In the genomic region with DNA sequence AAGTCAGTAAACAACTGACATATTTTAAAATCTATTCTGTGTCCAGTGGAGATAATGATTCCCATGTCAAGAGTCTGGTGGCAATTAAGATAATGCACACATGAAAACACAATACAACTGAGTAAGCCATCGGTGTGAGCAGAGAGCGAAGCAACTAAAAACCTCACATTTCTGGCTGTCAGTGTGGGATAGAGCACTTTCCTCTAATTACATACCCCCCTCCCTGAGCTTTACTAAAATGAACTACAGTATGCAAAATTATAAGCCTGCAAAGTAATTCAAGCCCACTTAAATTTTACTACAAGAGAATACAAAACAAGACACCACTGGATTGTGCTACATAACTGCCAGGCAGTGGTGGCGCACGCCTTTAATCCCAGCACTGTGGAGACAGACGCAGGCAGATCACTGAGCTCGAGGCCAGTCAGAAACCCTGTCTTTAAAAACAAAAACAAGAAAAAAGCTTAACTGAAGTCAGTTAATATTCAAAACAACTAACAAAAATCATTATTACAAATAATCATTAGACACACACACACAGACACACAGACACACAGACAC, we compare ENCODE assay signal across 15 mouse cellular contexts.
"Had no signal": no experiment of that assay in that cellular context is flagged by ENCODE, and none has a peak within 500 bp of the region (broad histone marks: within the 10 kb centered on the region; RNA-seq: fewer than 3 reads in every experiment).

No protein-coding gene starts in this region.

- H3K9me3 ChIP-seq: kidney, embryonic 15.5 days; limb, embryonic 10.5 days; liver, embryonic 15.5 days; midbrain, embryonic 10.5 days; neural tube, embryonic 12.5 days had no signal

- H3K9ac ChIP-seq: kidney, embryonic 15.5 days; liver, embryonic 15.5 days; neural tube, embryonic 12.5 days had no signal

- H3K36me3 ChIP-seq: kidney, embryonic 15.5 days; limb, embryonic 10.5 days; liver, embryonic 15.5 days; midbrain, embryonic 10.5 days; neural tube, embryonic 12.5 days had no signal

- ATAC-seq: lung, postnatal 0 days had no signal

- H3K4me2 ChIP-seq: kidney, embryonic 15.5 days; liver, embryonic 11.5 days; liver, embryonic 15.5 days; neural tube, embryonic 12.5 days had no signal

- H3K27me3 ChIP-seq: kidney, embryonic 15.5 days; liver, embryonic 15.5 days; neural tube, embryonic 12.5 days had no signal

- H3K27ac ChIP-seq: kidney, embryonic 15.5 days; left cerebral cortex, adult 2 months; limb, embryonic 10.5 days; liver, embryonic 15.5 days; midbrain, embryonic 10.5 days; neural tube, embryonic 12.5 days had no signal

- DNase-seq: kidney, adult 2 months; kidney, postnatal 25 days; lung, adult 2 months; lung, postnatal 36 days; right cerebral cortex, postnatal 14 days; thymus, postnatal 4 days had no signal

- H3K4me3 ChIP-seq: kidney, embryonic 15.5 days; left cerebral cortex, adult 2 months; limb, embryonic 10.5 days; liver, embryonic 15.5 days; midbrain, embryonic 10.5 days; myocyte; neural tube, embryonic 12.5 days had no signal

- H3K4me1 ChIP-seq: kidney, embryonic 15.5 days; limb, embryonic 10.5 days; liver, embryonic 15.5 days; neural tube, embryonic 12.5 days had no signal
